Mouse (Mus musculus): ENCODE data around the gene Bpifb5.

- TF ChIP-seq CTCF (IDR thresholded peaks at IDR 0.05; ENCODE audit: control insufficient read depth, insufficient read depth, insufficient replicate concordance, low read depth, low read length) (no peak), POLR2A (IDR thresholded peaks at IDR 0.05; ENCODE audit: control insufficient read depth, low read depth, low read length) (no peak)
Observed at GRCm38 (mm10) chr2:154223265-154223916, at the start of gene Bpifb5.

Measured in testis, adult 2 months (tissue).